Mouse (Mus musculus): ENCODE results near the gene Ski.

The Ski gene

GRCm38 (mm10) chr4:155176210-155176609, 46.2 kb downstream of the Ski start:
- no peak for DNase-seq (ENCODE audit: low spot score in 2 of 2)

- DNase-seq (ENCODE audit: low spot score in 2 of 2): no peak
Observed at GRCm38 (mm10) chr4:155173822-155174785, 48.3 kb downstream of the Ski start.

- peak; percentile 36 to 54 for DNase-seq (ENCODE audit: low spot score in 2 of 2)
Observed at GRCm38 (mm10) chr4:155172909-155173821, 49.2 kb downstream of the Ski start.

GRCm38 (mm10) chr4:155171961-155172533, 50.3 kb downstream of the Ski start:
- no peak for DNase-seq (ENCODE audit: low spot score in 2 of 2)

- no peak for DNase-seq (ENCODE audit: low spot score in 2 of 2)
Observed at GRCm38 (mm10) chr4:155170614-155171212, 51.7 kb downstream of the Ski start.

GRCm38 (mm10) chr4:155168835-155169252, 53.5 kb downstream of the Ski start:
- no peak for DNase-seq (ENCODE audit: low spot score in 2 of 2)

GRCm38 (mm10) chr4:155165861-155166260, 56.5 kb downstream of the Ski start:
- no peak for DNase-seq (ENCODE audit: low spot score in 2 of 2)

GRCm38 (mm10) chr4:155164550-155164949, 57.8 kb downstream of the Ski start:
- no peak for DNase-seq (ENCODE audit: low spot score in 2 of 2)

- peak in 1 of 2 experiments; percentile 31 for DNase-seq (ENCODE audit: low spot score in 2 of 2)
Observed at GRCm38 (mm10) chr4:155163685-155164084, 58.7 kb downstream of the Ski start.

- DNase-seq (ENCODE audit: low spot score in 2 of 2): peak; percentile 48 to 54
Observed at GRCm38 (mm10) chr4:155163320-155163651, 59.1 kb downstream of the Ski start.

GRCm38 (mm10) chr4:155162433-155163319, 59.7 kb downstream of the Ski start:
- peak; percentile 88 for DNase-seq (ENCODE audit: low spot score in 2 of 2)

- no peak for DNase-seq (ENCODE audit: low spot score in 2 of 2)
Observed at GRCm38 (mm10) chr4:155158543-155158917, 63.9 kb downstream of the Ski start.

- no peak for DNase-seq (ENCODE audit: low spot score in 2 of 2)
Observed at GRCm38 (mm10) chr4:155157871-155158542, 64.4 kb downstream of the Ski start.

GRCm38 (mm10) chr4:155156734-155157133, 65.7 kb downstream of the Ski start:
- DNase-seq (ENCODE audit: low spot score in 2 of 2): no peak

- no peak for DNase-seq (ENCODE audit: low spot score in 2 of 2)
Observed at GRCm38 (mm10) chr4:155154986-155155385, 67.4 kb downstream of the Ski start.

GRCm38 (mm10) chr4:155153389-155154072, 68.9 kb downstream of the Ski start:
- no peak for DNase-seq (ENCODE audit: low spot score in 2 of 2)

- DNase-seq (ENCODE audit: low spot score in 2 of 2): no peak
Observed at GRCm38 (mm10) chr4:155152476-155152875, 69.9 kb downstream of the Ski start.

- DNase-seq (ENCODE audit: low spot score in 2 of 2): no peak
Observed at GRCm38 (mm10) chr4:155151845-155152244, 70.5 kb downstream of the Ski start.

- DNase-seq (ENCODE audit: low spot score in 2 of 2): no peak
Observed at GRCm38 (mm10) chr4:155151221-155151788, 71.1 kb downstream of the Ski start.

Measured in spleen, postnatal 36 days (tissue).